Mouse (Mus musculus) ES-Bruce4 (cell line): ENCODE results near the gene Ccdc18. TPM values are rescaled to one million over a fixed set of nuclear protein-coding genes. Genes with fewer than 3 reads are reported as not detected.
A peak's percentile ranks its signal among the peaks of the same experiment; 100 is the strongest.

Experiments used
- H3K27ac ChIP-seq: 2 replicates; pipeline ENCODE4 v1.5.1; 2012; ENCODE audit warnings: low read length, inconsistent platforms; ENCODE audit not compliant: insufficient read depth
- H3K27me3 ChIP-seq: 2 replicates; pipeline ENCODE4 v1.6.1; 2012; ENCODE audit warnings: mild to moderate bottlenecking, low read length, inconsistent platforms; ENCODE audit not compliant: control insufficient read depth, poor library complexity, insufficient read depth, severe bottlenecking
- H3K36me3 ChIP-seq: 2 replicates; pipeline ENCODE4 v1.6.1; 2012; ENCODE audit warnings: inconsistent platforms, mild to moderate bottlenecking, low read length, moderate library complexity; ENCODE audit not compliant: control insufficient read depth, poor library complexity, insufficient read depth, severe bottlenecking
- H3K4me1 ChIP-seq: one replicate; pipeline ENCODE4 v1.8.1; 2011; ENCODE audit warnings: low read length; ENCODE audit not compliant: control insufficient read depth, insufficient read depth
- H3K4me3 ChIP-seq: 2 replicates; pipeline ENCODE4 v1.5.1; 2011; ENCODE audit warnings: low read depth, mild to moderate bottlenecking, low read length
- H3K9ac ChIP-seq: 2 replicates; pipeline ENCODE4 v1.6.1; 2012; ENCODE audit warnings: low read depth, mild to moderate bottlenecking, inconsistent platforms; ENCODE audit not compliant: poor library complexity, severe bottlenecking
- H3K9me3 ChIP-seq: replicated peaks from 2 replicates; pipeline ENCODE4 v1.6.1; 2012; ENCODE audit warnings: mild to moderate bottlenecking, low read length, inconsistent platforms; ENCODE audit not compliant: control insufficient read depth, poor library complexity, insufficient read depth, severe bottlenecking
- CTCF ChIP-seq: IDR thresholded peaks from one replicate; pipeline ENCODE4 v1.8.1; 2011; ENCODE audit warnings: low read depth, low read length
- EP300 ChIP-seq: IDR thresholded peaks from 2 replicates; pipeline ENCODE4 v1.6.1; 2011; ENCODE audit warnings: low read depth, low read length; ENCODE audit not compliant: insufficient read depth
- POLR2A ChIP-seq: IDR thresholded peaks from one replicate; pipeline ENCODE4 v1.8.1; 2011; ENCODE audit warnings: low read length; ENCODE audit not compliant: insufficient read depth
- polyA plus RNA-seq: library from polyadenylated mRNA; stranded (reverse); fragments of >200 nt; gene quantifications from 2 replicates; pipeline ENCODE4 v1.2.4, GENCODE M21; 2011; ENCODE audit warnings: low read depth; ENCODE audit not compliant: missing spikeins, insufficient read depth, insufficient read length

The Ccdc18 gene
- polyA plus RNA-seq, 1 experiment = 50.2 TPM

GRCm38 (mm10) chr5:108163695-108164094, 31.0 kb downstream of the Ccdc18 start:
- no peak overlapping the region for H3K27ac ChIP-seq
- no peaks in the 10 kb centered on the region for H3K4me1 ChIP-seq
- H3K9ac ChIP-seq = no peak overlapping the region
- no peaks in the 10 kb centered on the region for H3K9me3 ChIP-seq
- H3K27me3 ChIP-seq = no peaks in the 10 kb centered on the region
- no peak for TF ChIP-seq POLR2A
- peak; percentile 14 for TF ChIP-seq CTCF
- no peak overlapping the region for H3K4me3 ChIP-seq
- H3K36me3 ChIP-seq = no peaks in the 10 kb centered on the region

- no peak overlapping the region for H3K4me3 ChIP-seq
- no peaks in the 10 kb centered on the region for H3K36me3 ChIP-seq
- H3K27ac ChIP-seq = no peak overlapping the region
- H3K27me3 ChIP-seq = no peaks in the 10 kb centered on the region
- no peaks in the 10 kb centered on the region for H3K4me1 ChIP-seq
- H3K9ac ChIP-seq = no peak overlapping the region
- TF ChIP-seq POLR2A (no peak), CTCF (no peak), EP300 (no peak)
- no peaks in the 10 kb centered on the region for H3K9me3 ChIP-seq
These were observed 51.4 kb downstream of the Ccdc18 start for GRCm38 (mm10) chr5:108184050-108184449.

- no peak overlapping the region for H3K4me3 ChIP-seq
- H3K9me3 ChIP-seq = no peaks in the 10 kb centered on the region
- TF ChIP-seq POLR2A (no peak), EP300 (no peak), CTCF (no peak)
- no peaks in the 10 kb centered on the region for H3K36me3 ChIP-seq
- no peaks in the 10 kb centered on the region for H3K27me3 ChIP-seq
- no peak overlapping the region for H3K27ac ChIP-seq
- no peaks in the 10 kb centered on the region for H3K4me1 ChIP-seq
- no peak overlapping the region for H3K9ac ChIP-seq
These were observed 56.3 kb downstream of the Ccdc18 start for GRCm38 (mm10) chr5:108188967-108189366.

DNA sequence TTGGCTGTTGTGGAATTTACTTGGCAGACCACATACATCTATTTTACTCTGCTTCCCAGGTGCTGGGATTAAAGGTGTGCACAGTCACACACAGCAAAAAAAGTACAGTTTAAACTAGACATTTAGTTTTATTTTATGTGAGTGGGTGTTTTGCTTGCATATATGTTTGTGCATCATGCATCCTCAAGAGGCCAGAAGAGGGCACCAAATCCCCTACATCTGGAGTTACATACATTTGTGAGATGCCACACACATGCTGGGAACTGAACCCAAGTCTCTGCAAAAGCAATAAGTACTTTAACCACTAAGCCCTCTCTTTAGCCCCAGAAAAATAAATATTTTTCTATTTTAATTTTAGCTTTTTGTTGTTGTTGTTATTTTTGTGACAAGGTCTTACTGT, 73.3 kb downstream of the Ccdc18 start:
- Histone ChIP-seq H3K9me3 (no peaks in the 10 kb centered on the region), H3K4me3 (no peak overlapping the region), H3K27ac (no peak overlapping the region), H3K9ac (no peak overlapping the region), H3K27me3 (no peaks in the 10 kb centered on the region), H3K4me1 (no peaks in the 10 kb centered on the region), H3K36me3 (no peaks in the 10 kb centered on the region)
- no peak for TF ChIP-seq EP300
- TF ChIP-seq POLR2A = no peak
- peak; percentile 11 for TF ChIP-seq CTCF

- H3K4me3 ChIP-seq = no peak overlapping the region
These were observed 78.8 kb downstream of the Ccdc18 start for GRCm38 (mm10) chr5:108211512-108211911.

DNA sequence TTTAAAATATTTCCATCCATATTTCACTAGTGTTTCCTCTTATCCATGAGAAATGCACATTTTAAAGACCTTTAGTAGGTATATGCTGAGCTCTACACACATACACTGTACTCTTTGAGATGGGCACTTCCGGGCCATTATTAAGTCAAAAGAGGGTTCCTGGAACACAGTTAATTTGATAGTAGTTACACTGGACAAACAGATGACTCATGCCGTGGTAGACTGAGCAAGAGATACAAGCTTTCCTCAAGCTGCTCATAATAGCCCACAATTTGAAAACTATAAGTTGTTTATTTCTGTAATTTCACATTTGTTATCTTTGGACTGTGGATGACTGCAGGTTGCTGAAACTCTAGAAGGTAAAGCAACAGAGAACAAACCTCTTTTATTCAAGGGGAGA, 82.3 kb downstream of the Ccdc18 start:
- H3K27ac ChIP-seq = no peak overlapping the region
- TF ChIP-seq POLR2A = no peak
- TF ChIP-seq CTCF = no peak
- no peak for TF ChIP-seq EP300
- H3K9me3 ChIP-seq = no peaks in the 10 kb centered on the region
- no peaks in the 10 kb centered on the region; the same call in 1 of the 2 replicates for H3K36me3 ChIP-seq
- H3K9ac ChIP-seq = no peak overlapping the region
- H3K27me3 ChIP-seq = no peaks in the 10 kb centered on the region
- H3K4me1 ChIP-seq = no peaks in the 10 kb centered on the region
- no peak overlapping the region for H3K4me3 ChIP-seq

More at GRCm38 (mm10) chr5:108211512-108211911, 78.8 kb downstream of the Ccdc18 start:
- no peaks in the 10 kb centered on the region for H3K27me3 ChIP-seq
- H3K9ac ChIP-seq = no peak overlapping the region
- no peak overlapping the region for H3K27ac ChIP-seq
- no peaks in the 10 kb centered on the region; the same call in 1 of the 2 replicates for H3K36me3 ChIP-seq
- no peaks in the 10 kb centered on the region for H3K4me1 ChIP-seq
- TF ChIP-seq EP300 (no peak), POLR2A (no peak), CTCF (no peak)
- H3K9me3 ChIP-seq = no peaks in the 10 kb centered on the region
